Mouse (Mus musculus) heart, adult 2 months (tissue): ENCODE measurements around the gene Gm37419. TPM values are rescaled to one million over a fixed set of nuclear protein-coding genes. Genes with fewer than 3 reads are reported as not detected.

Experiments used
- DNase-seq, 2 experiments: peaks; one replicate each; pipeline ENCODE4 v3.0.0; 2021
- H3K27ac ChIP-seq: fragments of 200-600 bp; 2 replicates; pipeline ENCODE4 v1.8.1; 2022
- H3K27me3 ChIP-seq: fragments of 200-500 bp; 2 replicates; pipeline ENCODE4 v1.6.1; 2012; ENCODE audit warnings: mild to moderate bottlenecking, low read length, inconsistent platforms, mixed read lengths; ENCODE audit not compliant: control insufficient read depth, insufficient read depth
- H3K36me3 ChIP-seq: fragments of 200-500 bp; 2 replicates; pipeline ENCODE4 v1.6.1; 2012; ENCODE audit warnings: low read length, inconsistent platforms; ENCODE audit not compliant: control insufficient read depth, insufficient read depth
- H3K4me1 ChIP-seq: fragments of 200-500 bp; 2 replicates; pipeline ENCODE4 v1.6.1; 2011; ENCODE audit warnings: low read length; ENCODE audit not compliant: control insufficient read depth, insufficient read depth
- H3K4me3 ChIP-seq: fragments of 200-600 bp; 2 replicates; pipeline ENCODE4 v1.8.1; 2022
- H3K79me2 ChIP-seq: fragments of 200-500 bp; replicated peaks from 2 replicates; pipeline ENCODE4 v1.6.1; 2012; ENCODE audit warnings: mild to moderate bottlenecking, inconsistent platforms, low read length, moderate library complexity, mixed read lengths; ENCODE audit not compliant: control insufficient read depth, insufficient read depth
- H3K9ac ChIP-seq: fragments of 200-500 bp; 2 replicates; pipeline ENCODE4 v1.6.1; 2012; ENCODE audit warnings: low read depth, mild to moderate bottlenecking, control low read depth, inconsistent platforms, low read length, mixed read lengths
- CTCF ChIP-seq: fragments of 200-600 bp; IDR thresholded peaks from 2 replicates; pipeline ENCODE4 v1.8.1; 2022; ENCODE audit warnings: antibody characterized with exemption, mild to moderate bottlenecking, moderate library complexity
- EP300 ChIP-seq: fragments of 200-500 bp; IDR thresholded peaks from 2 replicates; pipeline ENCODE4 v1.6.1; 2011; ENCODE audit warnings: low read depth, low read length, control low read depth; ENCODE audit not compliant: insufficient read depth
- POLR2A ChIP-seq: fragments of 200-500 bp; IDR thresholded peaks from 2 replicates; pipeline ENCODE4 v1.6.1; 2011; ENCODE audit warnings: mild to moderate bottlenecking, low read depth, low read length, control low read depth; ENCODE audit not compliant: insufficient read depth
- WGBS: fragments of 180-500 bp; shearing (Covaris S2); methylation state at CpG from one replicate; pipeline ENCODE4 v1.1.7; 2018; 5-methylcytosine and 5-hydroxymethylcytosine counted together
- intact Hi-C: fragments of 180-260 bp; cut with DNase I; formaldehyde crosslinking; loops from one replicate; pipeline ENCODE4 v1.15.1; 2025
- polyA plus RNA-seq: library from polyadenylated mRNA; depleted of rRNA; stranded (reverse); fragments of >200 nt; gene quantifications from 2 replicates; pipeline ENCODE4 v1.2.3, GENCODE M21; 2012
- total RNA-seq, 2 experiments: library from RNA; stranded (reverse); gene quantifications; 2 replicates each; pipeline ENCODE4 v1.2.3; 2021

Gm37419 gene
- total and polyA plus RNA-seq, 3 experiments, result not detected

DNA sequence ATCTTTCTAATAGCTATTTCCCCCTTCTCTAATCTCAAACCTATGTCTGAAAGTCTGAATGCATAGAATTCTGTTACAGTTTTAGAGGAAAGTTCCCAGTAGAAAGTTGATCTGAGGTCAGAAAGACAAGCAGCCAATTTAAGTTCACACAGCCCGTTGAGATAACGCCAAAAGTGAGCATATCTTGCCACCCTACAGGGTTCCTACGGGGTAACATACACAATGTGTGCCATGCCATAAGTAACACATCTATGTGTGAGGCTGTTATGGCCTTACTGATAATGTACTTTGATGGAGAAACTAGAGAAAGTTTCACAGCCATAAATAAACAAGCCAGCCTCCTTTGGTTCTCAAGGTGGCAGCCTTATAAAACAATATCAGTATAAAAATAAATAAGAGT is 26.1 kb downstream of the Gm37419 start:
- Histone ChIP-seq H3K27me3 (no peaks in the 10 kb centered on the region), H3K79me2 (no peaks in the 10 kb centered on the region), H3K4me1 (no peaks in the 10 kb centered on the region), H3K27ac (no peak overlapping the region), H3K36me3 (no peaks in the 10 kb centered on the region), H3K9ac (no peak overlapping the region), H3K4me3 (no peak overlapping the region)
- no peak for DNase-seq
- no peak for TF ChIP-seq EP300
- no peak for TF ChIP-seq CTCF
- TF ChIP-seq POLR2A, result no peak
- intact Hi-C loops, result no loop called here
- WGBS, result 36% methylated on average over 3 of the region's 3 CpGs

DNA sequence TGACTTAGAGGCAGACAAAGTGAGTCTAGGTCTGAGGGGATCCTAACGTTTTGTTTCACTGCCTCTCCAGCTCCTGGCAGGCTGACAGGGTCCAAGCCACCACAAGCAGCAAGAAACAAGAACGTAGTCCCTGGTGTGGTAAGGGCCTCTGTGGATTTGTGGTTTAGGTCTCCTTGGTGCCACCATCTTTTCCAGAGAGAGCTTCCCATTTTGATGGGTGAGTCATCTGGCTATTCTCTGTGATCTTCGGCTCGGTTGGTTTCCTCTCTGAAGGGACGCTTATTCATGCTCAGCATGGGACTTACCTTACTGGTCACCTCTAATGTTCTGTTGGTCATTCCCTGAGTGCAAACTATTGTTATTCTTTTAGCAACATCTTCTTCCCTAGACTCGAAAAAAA is 28.0 kb downstream of the Gm37419 start:
- Histone ChIP-seq H3K27ac (no peak overlapping the region), H3K36me3 (no peaks in the 10 kb centered on the region), H3K79me2 (no peaks in the 10 kb centered on the region), H3K4me1 (no peaks in the 10 kb centered on the region), H3K27me3 (no peaks in the 10 kb centered on the region), H3K9ac (no peak overlapping the region), H3K4me3 (no peak overlapping the region)
- DNase-seq, result no peak
- WGBS, result 54% methylated on average over 6 of the region's 6 CpGs
- intact Hi-C loops, result no loop called here
- TF ChIP-seq POLR2A (no peak), EP300 (no peak), CTCF (no peak)

DNA sequence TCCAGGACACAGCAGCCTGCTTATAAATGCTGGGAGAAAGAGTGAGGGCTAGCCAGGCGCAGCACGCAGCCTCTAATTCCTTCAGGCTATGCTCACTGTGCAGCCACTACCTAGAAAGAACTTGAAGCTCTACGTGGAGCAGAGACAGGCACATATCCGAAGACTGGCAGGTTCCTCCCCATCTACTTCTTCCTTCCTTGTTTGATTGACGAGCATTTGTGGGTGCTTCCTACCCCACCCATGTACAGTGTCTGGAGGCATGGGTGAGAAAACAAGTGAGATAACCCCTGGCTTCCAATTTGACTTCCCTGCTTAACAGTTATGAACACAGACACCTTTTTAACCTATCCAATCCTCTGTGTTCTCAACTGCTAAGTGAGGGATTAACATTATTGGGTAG is 28.5 kb downstream of the Gm37419 start:
- DNase-seq, result no peak
- no peak for TF ChIP-seq CTCF

DNA sequence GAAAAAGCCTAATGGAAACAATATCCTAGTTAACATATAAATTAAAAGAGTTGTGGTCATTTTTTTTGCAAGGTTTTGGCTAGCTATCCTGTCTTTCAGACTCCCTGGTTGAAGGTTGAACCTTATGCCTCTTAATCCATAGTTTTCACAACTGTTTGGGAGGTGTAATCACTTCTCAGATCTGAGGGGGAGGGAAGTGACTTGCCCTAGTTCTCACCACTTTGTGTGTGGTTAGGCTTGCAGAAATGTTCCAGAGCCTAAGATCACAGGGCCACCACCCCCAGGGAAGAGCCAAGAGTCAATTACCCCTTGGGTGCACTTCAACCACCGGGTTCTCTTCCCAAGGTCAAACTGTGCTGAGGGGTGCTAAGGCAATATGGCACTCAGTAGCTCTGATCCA is 33.4 kb downstream of the Gm37419 start:
- Histone ChIP-seq H3K27me3 (no peaks in the 10 kb centered on the region), H3K4me1 (no peaks in the 10 kb centered on the region), H3K27ac (no peak overlapping the region), H3K4me3 (no peak overlapping the region), H3K9ac (no peak overlapping the region), H3K79me2 (no peaks in the 10 kb centered on the region), H3K36me3 (no peaks in the 10 kb centered on the region)
- DNase-seq, result no peak
- WGBS, result 70% methylated on average over 1 of the region's 1 CpGs
- intact Hi-C loops, result no loop called here
- TF ChIP-seq POLR2A (no peak), EP300 (no peak), CTCF (no peak)

More for the DNA sequence above, 28.5 kb downstream of the Gm37419 start:
- Histone ChIP-seq H3K4me1 (no peaks in the 10 kb centered on the region), H3K27ac (no peak overlapping the region), H3K4me3 (no peak overlapping the region), H3K27me3 (no peaks in the 10 kb centered on the region), H3K79me2 (no peaks in the 10 kb centered on the region), H3K36me3 (no peaks in the 10 kb centered on the region), H3K9ac (no peak overlapping the region)
- WGBS, result 57% methylated on average over 5 of the region's 5 CpGs
- intact Hi-C loops, result no loop called here

DNA sequence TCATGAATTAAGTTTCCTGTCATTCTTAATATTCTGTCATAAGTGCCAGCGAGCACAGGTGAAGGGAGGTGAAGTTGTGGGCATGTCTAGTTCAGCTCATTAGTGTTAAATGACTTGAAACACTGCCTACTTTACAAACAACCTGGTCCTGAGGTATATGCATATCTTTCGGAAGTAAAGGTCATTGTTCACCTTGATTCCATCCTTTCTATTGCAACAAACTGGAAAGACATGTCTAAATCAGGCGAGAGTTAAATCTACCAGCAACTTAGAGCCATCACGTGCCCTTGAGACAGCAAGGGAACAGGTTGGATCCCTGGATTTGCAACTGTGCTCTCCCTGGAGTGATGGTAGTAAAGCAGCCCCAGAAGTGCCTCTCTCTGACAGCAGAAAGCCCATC is 34.3 kb downstream of the Gm37419 start:
- intact Hi-C loops, result no loop called here
- Histone ChIP-seq H3K27me3 (no peaks in the 10 kb centered on the region), H3K27ac (no peak overlapping the region), H3K4me1 (no peaks in the 10 kb centered on the region), H3K36me3 (no peaks in the 10 kb centered on the region), H3K4me3 (no peak overlapping the region), H3K9ac (no peak overlapping the region), H3K79me2 (no peaks in the 10 kb centered on the region)
- TF ChIP-seq EP300, result no peak
- no peak for TF ChIP-seq POLR2A
- no peak for TF ChIP-seq CTCF
- no peak for DNase-seq
- 86% methylated on average over 4 of the region's 4 CpGs for WGBS

DNA sequence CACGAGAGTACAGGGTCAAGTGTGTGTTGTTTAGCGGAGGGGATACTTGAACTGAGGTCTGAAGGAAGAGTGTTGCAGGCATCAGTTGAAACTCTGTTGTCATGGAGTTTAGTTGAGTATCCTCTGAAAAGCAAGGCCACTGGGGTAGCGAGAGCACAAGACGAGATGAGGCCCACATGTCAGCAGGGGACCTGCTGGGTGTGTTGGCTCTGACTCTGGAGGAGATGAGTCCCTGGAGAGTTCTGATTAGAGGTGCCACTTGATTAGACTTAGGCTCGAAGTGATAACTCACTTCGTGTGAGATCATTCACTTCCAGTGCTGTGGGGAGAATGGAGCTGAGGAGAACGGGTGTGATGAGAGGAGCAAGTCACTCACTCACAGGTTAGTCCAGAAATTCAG is 37.2 kb downstream of the Gm37419 start:
- WGBS, result 56% methylated on average over 7 of the region's 7 CpGs
- Histone ChIP-seq H3K27me3 (no peaks in the 10 kb centered on the region), H3K4me3 (no peak overlapping the region), H3K4me1 (no peaks in the 10 kb centered on the region), H3K9ac (no peak overlapping the region), H3K36me3 (no peaks in the 10 kb centered on the region), H3K79me2 (no peaks in the 10 kb centered on the region), H3K27ac (no peak overlapping the region)
- intact Hi-C loops, result no loop called here
- TF ChIP-seq CTCF (no peak), POLR2A (no peak), EP300 (no peak)
- DNase-seq, result no peak
